Mouse (Mus musculus) lung, adult 2 months (tissue): ENCODE measurements around the gene Edem3. TPM values are rescaled to one million over a fixed set of nuclear protein-coding genes. Genes with fewer than 3 reads are reported as not detected.
A peak's percentile ranks its signal among the peaks of the same experiment; 100 is the strongest.
"Not testable (repeated sequence)": the region's sequence is repeated elsewhere in the genome, so short reads cannot be mapped to it uniquely, and the experiment has no call there.

Experiments used
- DNase-seq: peaks from one replicate; pipeline ENCODE4 v3.0.0; 2022
- H3K4me1 ChIP-seq: fragments of 200-500 bp; 2 replicates; pipeline ENCODE4 v1.6.1; 2011; ENCODE audit warnings: low read length; ENCODE audit not compliant: control insufficient read depth, insufficient read depth
- H3K4me3 ChIP-seq: fragments of 200-500 bp; replicated peaks from 2 replicates; pipeline ENCODE3; 2011; ENCODE audit warnings: low read depth, mild to moderate bottlenecking, control low read depth, low read length; ENCODE audit errors: extremely low read depth
- CTCF ChIP-seq: fragments of 200-500 bp; IDR thresholded peaks from 2 replicates; pipeline ENCODE4 v1.5.1; 2011; ENCODE audit warnings: mild to moderate bottlenecking, low read length, control low read depth; ENCODE audit not compliant: insufficient read depth
- POLR2A ChIP-seq: fragments of 200-500 bp; IDR thresholded peaks from 2 replicates; pipeline ENCODE4 v1.6.1; 2011; ENCODE audit warnings: low read depth, mild to moderate bottlenecking, control low read depth, low read length, borderline replicate concordance; ENCODE audit errors: extremely low read depth
- WGBS: fragments of 180-500 bp; shearing (Covaris S2); methylation state at CpG from one replicate; pipeline ENCODE4 v1.1.7; 2018; 5-methylcytosine and 5-hydroxymethylcytosine counted together
- polyA plus RNA-seq: library from polyadenylated mRNA; depleted of rRNA; stranded (reverse); fragments of >200 nt; gene quantifications from 2 replicates; pipeline ENCODE4 v1.2.3, GENCODE M21; 2012

Gene Edem3
- polyA plus RNA-seq, 1 experiment = 8.5 TPM

DNA sequence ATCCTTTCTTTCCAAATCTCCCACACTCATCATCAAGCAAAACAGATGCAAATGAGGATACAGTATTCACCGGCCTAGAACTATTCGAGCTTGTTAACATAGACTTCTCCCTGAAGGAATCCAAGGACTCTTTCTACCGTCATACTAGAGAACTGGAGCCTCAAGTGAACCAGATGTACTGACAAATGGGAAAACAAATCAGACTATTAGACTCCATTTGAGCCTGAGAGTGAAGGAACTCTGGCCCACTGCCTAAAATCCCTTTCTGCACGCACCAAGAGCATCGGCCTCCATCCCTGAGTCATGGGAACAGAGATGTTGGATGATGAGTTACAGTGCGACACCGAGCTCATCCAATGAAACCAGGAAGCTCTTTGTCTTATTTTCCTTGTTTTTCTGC, 69.9 kb downstream of the Edem3 start:
- WGBS = 68% methylated on average over 7 of the region's 7 CpGs
- TF ChIP-seq CTCF (no peak), POLR2A (no peak)
- no peak for DNase-seq

DNA sequence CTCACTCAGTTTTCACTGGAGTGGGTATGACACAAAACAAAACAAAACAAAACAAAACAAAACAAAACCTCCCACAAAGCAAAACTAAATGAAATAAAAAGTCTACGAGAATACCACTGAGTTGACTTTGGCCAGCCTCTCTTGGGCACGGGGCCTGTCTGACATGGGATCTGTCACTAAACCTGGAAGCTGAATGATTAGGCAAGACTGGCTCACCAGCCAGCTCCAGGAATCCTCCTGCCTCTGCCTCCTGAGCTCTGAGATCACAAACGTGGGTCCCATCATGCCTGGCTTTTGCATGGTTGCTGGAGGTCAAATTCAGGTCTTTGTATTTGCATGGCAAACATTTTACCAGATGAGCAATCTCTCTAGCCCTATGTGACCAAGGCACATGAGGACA, 76.6 kb downstream of the Edem3 start:
- no peak for DNase-seq
- WGBS = 79% methylated on average over 3 of the region's 3 CpGs
- TF ChIP-seq CTCF (no peak), POLR2A (no peak)
- H3K4me1 ChIP-seq = no peaks in the 10 kb centered on the region
- no peak overlapping the region for H3K4me3 ChIP-seq

More for the DNA sequence above, 69.9 kb downstream of the Edem3 start:
- H3K4me3 ChIP-seq = no peak overlapping the region
- no peaks in the 10 kb centered on the region for H3K4me1 ChIP-seq

DNA sequence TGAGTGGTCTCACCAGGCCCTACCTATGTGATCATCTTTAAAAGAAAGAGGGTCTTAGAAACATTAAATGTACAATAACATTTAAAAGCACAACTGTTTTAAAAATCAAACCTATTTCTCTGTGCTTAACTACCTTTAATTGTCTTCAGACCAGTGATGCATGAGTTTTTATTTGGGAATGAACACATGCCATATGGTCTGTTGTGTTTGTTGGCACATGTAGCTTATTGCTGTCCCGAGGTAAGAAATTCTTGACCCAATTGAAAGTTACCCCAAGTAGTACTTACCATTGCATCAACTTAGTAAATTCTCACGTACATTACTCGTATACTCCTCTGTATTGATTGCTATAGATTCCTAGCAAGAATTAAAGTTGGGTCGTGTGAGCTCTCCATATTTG, 80.1 kb downstream of the Edem3 start:
- TF ChIP-seq POLR2A = no peak
- WGBS = 88% methylated on average over 4 of the region's 4 CpGs

DNA sequence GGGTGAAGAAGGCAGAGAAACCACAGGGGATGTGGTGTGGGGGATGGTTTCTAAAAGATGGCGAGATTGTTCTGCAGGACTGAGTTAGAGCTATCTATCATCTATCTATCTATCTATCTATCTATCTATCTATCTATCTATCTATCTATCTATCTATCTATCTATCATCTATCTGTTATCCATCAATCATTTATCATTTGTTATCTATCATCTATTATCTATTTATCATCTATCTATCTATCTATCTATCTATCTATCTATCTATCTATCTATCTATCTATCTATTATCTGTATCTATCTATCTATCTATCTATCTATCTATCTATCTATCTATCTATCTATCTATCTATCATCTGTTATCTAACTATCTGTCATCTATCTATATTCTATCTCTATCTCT, 85.2 kb downstream of the Edem3 start:
- 81% methylated on average over 1 of the region's 1 CpGs for WGBS
- H3K4me1 ChIP-seq, H3K4me3 ChIP-seq, DNase-seq: not testable (repeated sequence)

More for the DNA sequence above, 80.1 kb downstream of the Edem3 start:
- H3K4me3 ChIP-seq = no peak overlapping the region
- H3K4me1 ChIP-seq = no peaks in the 10 kb centered on the region
- no peak for DNase-seq

DNA sequence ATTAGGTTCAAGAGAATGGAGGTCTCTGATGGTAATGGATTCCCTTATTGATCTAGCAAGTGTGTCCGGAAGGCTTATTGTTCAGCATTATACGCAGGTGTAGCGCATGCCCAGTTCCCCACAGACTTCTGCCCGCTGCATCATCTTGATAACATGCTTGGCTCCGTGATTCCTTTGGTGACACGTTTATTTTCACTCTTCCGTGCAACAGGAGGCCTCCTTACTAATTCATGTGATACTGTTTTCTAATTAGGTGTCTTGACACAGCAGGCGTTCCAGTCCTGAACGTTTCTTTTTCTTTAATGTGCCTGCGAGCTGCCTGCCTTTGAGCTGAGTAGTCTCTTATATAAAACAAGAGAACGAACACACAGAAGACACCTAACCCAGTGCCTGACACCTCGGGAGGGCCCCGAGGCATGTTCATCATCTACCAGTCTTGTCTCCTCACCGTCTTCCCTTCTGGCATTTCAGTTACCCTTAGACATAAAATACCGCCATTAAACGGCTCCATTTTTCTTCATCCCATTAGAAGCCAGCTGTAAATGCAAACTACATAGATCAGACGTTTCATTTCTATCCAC, 90.2 kb downstream of the Edem3 start:
- Histone ChIP-seq H3K4me3 (no peak overlapping the region), H3K4me1 (no peaks in the 10 kb centered on the region)
- 79% methylated on average over 17 of the region's 17 CpGs for WGBS
- no peak for DNase-seq
- no peak for TF ChIP-seq POLR2A
- no peak for TF ChIP-seq CTCF

DNA sequence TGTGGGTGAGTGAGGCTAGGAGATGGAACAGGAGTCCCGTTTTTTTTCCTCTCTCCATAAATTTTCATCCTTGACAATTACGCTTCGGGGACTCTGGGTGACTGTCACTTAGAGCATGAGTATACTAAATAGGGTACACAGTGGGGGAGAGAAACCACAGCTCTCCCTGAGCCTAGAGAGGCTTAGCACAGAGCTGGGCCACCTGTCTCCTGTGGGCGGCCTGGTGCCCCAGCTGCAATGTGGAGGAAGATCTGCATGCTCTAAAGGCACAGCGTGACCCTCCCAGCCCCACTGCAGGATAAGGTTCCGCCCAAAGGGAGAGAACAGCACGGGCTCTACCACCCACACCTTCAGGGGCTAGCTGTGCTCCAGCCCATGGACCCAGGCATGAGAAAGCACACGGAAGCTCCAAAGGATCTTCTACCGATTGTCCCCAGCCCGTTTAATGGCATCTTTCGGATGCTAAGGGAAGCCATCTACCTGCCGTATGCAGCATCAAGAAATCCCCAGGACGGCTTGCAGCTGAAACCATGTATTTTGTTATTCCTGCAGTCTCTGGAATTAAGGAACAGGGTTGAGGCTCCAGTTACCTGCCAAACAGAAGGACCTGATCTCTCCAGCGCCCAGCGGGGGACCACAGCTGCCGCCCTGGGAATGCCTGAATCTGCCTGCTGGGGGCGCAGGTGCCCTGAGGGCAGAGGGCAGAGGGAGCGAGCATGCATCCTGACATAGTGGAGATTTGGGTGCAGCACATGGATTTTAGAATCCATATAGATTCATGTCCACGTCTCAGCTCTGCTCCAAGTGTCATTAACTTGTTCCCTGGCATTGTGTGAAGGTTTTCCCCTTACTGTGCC, 91.0 kb downstream of the Edem3 start:
- no peak for DNase-seq
- WGBS = 64% methylated on average over 19 of the region's 19 CpGs

DNA sequence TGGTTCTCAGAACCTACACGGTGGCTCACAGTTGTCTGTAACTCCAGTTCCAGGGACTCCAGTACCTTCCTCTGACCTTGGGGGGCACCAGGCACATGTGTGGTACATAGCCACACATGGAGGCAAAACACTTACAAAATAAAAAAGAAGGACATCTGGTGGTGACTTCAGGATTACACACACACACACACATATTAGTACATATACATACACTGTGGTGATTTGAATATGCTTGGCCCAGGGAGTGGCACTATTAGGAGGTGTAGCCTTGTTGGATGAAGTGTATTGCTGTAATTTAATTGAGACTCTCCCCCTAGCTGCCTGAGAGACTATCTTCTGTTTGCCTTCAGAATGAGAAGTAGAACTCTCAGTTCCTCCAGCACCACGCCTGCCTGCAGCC, 93.1 kb downstream of the Edem3 start:
- no peak for TF ChIP-seq POLR2A
- no peak for TF ChIP-seq CTCF
- WGBS = 87% methylated on average over 2 of the region's 2 CpGs
- H3K4me3 ChIP-seq = no peak overlapping the region
- no peaks in the 10 kb centered on the region for H3K4me1 ChIP-seq
- DNase-seq = no peak

More for the DNA sequence above, 91.0 kb downstream of the Edem3 start:
- no peaks in the 10 kb centered on the region for H3K4me1 ChIP-seq
- peak; percentile 39 for TF ChIP-seq CTCF
- TF ChIP-seq POLR2A = no peak
- H3K4me3 ChIP-seq = no peak overlapping the region

DNA sequence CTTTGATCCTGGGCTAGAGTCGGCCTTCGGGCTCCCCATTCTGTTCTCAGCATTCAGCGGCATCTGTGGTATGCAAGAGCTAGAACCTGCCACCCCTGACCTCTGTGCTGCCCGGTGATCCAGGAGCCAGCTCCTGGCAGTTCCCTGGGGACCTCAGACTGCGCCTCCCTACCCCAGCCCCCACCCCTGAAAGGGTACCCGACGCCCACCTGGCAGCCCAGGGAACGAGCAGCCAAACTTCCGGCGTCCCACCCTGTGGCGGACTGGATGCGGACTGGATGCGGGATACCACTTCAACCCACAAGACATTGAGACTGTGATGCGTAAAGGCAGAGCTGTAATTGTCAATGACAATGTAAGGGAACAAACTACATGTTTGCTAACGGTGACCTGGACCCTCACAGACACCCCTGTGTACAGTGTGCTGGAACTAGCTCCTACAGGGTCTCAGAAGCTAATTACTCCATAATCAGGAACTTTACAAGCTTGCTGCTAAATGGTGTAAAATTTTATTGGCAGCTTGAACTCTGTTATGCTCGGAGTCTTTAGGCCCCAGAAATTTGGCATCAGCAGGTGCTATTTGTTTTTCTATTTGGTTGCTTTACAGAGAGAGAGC, 94.9 kb downstream of the Edem3 start:
- 85% methylated on average over 16 of the region's 16 CpGs for WGBS
- no peak for TF ChIP-seq CTCF
- TF ChIP-seq POLR2A = no peak
- DNase-seq = no peak
- no peak overlapping the region for H3K4me3 ChIP-seq
- H3K4me1 ChIP-seq = no peaks in the 10 kb centered on the region

DNA sequence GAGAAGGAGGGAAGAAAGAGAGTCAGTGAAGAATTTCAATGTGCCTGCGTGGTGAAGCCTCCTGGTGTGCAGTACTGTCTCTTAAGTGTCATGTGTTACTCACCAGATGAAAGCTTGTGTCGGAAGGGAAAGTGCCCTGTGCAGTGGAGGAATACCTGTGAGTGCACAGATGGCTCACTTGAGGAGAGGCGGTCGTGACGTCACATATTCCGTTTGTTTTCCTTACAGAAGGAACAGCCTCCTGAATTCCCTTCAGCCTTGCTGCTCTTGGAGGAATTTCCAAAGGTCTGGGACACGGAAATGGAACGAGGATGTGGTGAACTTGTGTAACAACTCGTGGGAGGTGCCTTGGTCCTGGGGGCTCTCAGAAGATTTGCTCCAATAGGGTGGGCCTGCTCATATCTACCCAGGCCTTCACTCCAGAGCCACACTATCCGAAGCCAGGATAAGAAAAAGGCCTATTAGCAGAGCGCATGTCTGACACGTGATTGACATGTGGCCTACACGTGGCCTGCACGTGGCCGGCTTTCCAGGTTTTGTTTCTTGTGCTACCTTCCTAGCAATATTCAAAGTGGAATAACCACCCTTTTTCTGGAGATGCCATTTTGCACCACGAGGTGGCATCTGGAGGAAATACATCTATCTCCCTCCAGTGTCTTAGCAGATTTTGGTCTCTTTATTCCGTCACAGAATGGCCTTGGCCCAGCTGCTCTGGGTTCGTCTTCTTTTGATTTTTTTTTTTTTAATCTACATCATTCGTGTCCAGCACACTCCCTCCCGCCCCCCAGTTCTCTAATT, 96.1 kb downstream of the Edem3 start:
- no peak for DNase-seq
- Histone ChIP-seq H3K4me3 (no peak overlapping the region), H3K4me1 (no peaks in the 10 kb centered on the region)
- TF ChIP-seq POLR2A = no peak
- no peak for TF ChIP-seq CTCF
- 87% methylated on average over 20 of the region's 20 CpGs for WGBS
